Mouse (Mus musculus): Measurements from ENCODE around the gene Ptpn5. TPM values are rescaled to one million over a fixed set of nuclear protein-coding genes. Genes with fewer than 3 reads are reported as not detected.

Gene Ptpn5
- total and polyA plus RNA-seq, 3 experiments: 0.03 TPM; not detected in 2

GRCm38 (mm10) chr7:47165028-47165427 lies 31.5 kb upstream of the Ptpn5 start:
- H3K27ac ChIP-seq (ENCODE audit: control insufficient read depth, low read depth, low read length): no peak overlapping the region
- H3K4me1 ChIP-seq (ENCODE audit: control insufficient read depth in 1 of 2, insufficient read depth in 2 of 2, low read length in 2 of 2): no peaks in the 10 kb centered on the region
- no peaks in the 10 kb centered on the region for H3K79me2 ChIP-seq (ENCODE audit: control insufficient read depth, insufficient read depth, low read length, poor library complexity)
- H3K9me3 ChIP-seq (replicated peaks; ENCODE audit: insufficient read depth, low read length): no peaks in the 10 kb centered on the region
- no peak overlapping the region for H3K4me3 ChIP-seq (ENCODE audit: control insufficient read depth in 1 of 2, insufficient read depth in 1 of 2, low read depth in 2 of 2, low read length in 2 of 2)
- H3K36me3 ChIP-seq (ENCODE audit: control insufficient read depth in 1 of 2, insufficient read depth in 2 of 2, low read length in 2 of 2): no peaks in the 10 kb centered on the region
- no peaks in the 10 kb centered on the region; a peak in 1 of 4 replicates for H3K27me3 ChIP-seq (ENCODE audit: control insufficient read depth in 1 of 2, insufficient read depth in 2 of 2, low read length in 2 of 2)
- DNase-seq (ENCODE audit: low read depth, low spot score): no peak
- TF ChIP-seq NRF1 (IDR thresholded peaks at IDR 0.05; ENCODE audit: insufficient read depth, low read depth, low read length, poor library complexity, severe bottlenecking): no peak
- no peak for TF ChIP-seq CHD1 (IDR thresholded peaks at IDR 0.05; ENCODE audit: low read depth, low read length)
- TF ChIP-seq POLR2A (IDR thresholded peaks at IDR 0.05; ENCODE audit: control insufficient read depth in 1 of 2, insufficient read depth in 1 of 2, low read depth in 1 of 2, low read length in 2 of 2, poor library complexity in 1 of 2): no peak
- no peak for TF ChIP-seq GATA1 (IDR thresholded peaks at IDR 0.05; ENCODE audit: low read depth, low read length)
- no peak for TF ChIP-seq POLR2AphosphoS5 (IDR thresholded peaks at IDR 0.05; ENCODE audit: borderline replicate concordance, low read depth, low read length)
- TF ChIP-seq TAL1 (IDR thresholded peaks at IDR 0.05; ENCODE audit: low read length): no peak
- no peak for TF ChIP-seq BHLHE40 (IDR thresholded peaks at IDR 0.05; ENCODE audit: borderline replicate concordance, low read depth, low read length)
- no peak for TF ChIP-seq POLR2AphosphoS2 (IDR thresholded peaks at IDR 0.05; ENCODE audit: low read length)
- no peak overlapping the region for H3K9ac ChIP-seq (ENCODE audit: control insufficient read depth, low read depth, low read length, poor library complexity, severe bottlenecking)

GRCm38 (mm10) chr7:47163203-47163602 lies 29.7 kb upstream of the Ptpn5 start:
- Histone ChIP-seq H3K4me3 (ENCODE audit: control insufficient read depth in 1 of 2, insufficient read depth in 1 of 2, low read depth in 2 of 2, low read length in 2 of 2) (no peak overlapping the region), H3K36me3 (ENCODE audit: control insufficient read depth in 1 of 2, insufficient read depth in 2 of 2, low read length in 2 of 2) (no peaks in the 10 kb centered on the region)

GRCm38 (mm10) chr7:47158451-47158850 lies 25.0 kb upstream of the Ptpn5 start:
- Histone ChIP-seq H3K9me3 (replicated peaks; ENCODE audit: insufficient read depth, low read length) (no peaks in the 10 kb centered on the region), H3K79me2 (ENCODE audit: control insufficient read depth, insufficient read depth, low read length, poor library complexity) (no peaks in the 10 kb centered on the region), H3K9ac (ENCODE audit: control insufficient read depth, low read depth, low read length, poor library complexity, severe bottlenecking) (no peak overlapping the region), H3K4me1 (ENCODE audit: control insufficient read depth in 1 of 2, insufficient read depth in 2 of 2, low read length in 2 of 2) (no peaks in the 10 kb centered on the region), H3K36me3 (ENCODE audit: control insufficient read depth in 1 of 2, insufficient read depth in 2 of 2, low read length in 2 of 2) (no peaks in the 10 kb centered on the region), H3K27me3 (ENCODE audit: control insufficient read depth in 1 of 2, insufficient read depth in 2 of 2, low read length in 2 of 2) (no peaks in the 10 kb centered on the region; a peak in 1 of 4 replicates), H3K4me3 (ENCODE audit: control insufficient read depth in 1 of 2, insufficient read depth in 1 of 2, low read depth in 2 of 2, low read length in 2 of 2) (no peak overlapping the region), H3K27ac (ENCODE audit: control insufficient read depth, low read depth, low read length) (no peak overlapping the region)
- no peak for TF ChIP-seq JUND (IDR thresholded peaks at IDR 0.05; ENCODE audit: low read depth, low read length)
- TF ChIP-seq KAT2A (conservative IDR thresholded peaks at IDR 0.05; ENCODE audit: low read depth, low read length): no peak
- no peak for TF ChIP-seq RAD21 (IDR thresholded peaks at IDR 0.05; ENCODE audit: low read depth, low read length)
- TF ChIP-seq GABPA (IDR thresholded peaks at IDR 0.05; ENCODE audit: low read depth, low read length): no peak
- no peak for TF ChIP-seq TCF12 (IDR thresholded peaks at IDR 0.05; ENCODE audit: low read depth, low read length)
- no peak for TF ChIP-seq HCFC1 (IDR thresholded peaks at IDR 0.05; ENCODE audit: low read depth, low read length)
- TF ChIP-seq NELFE (IDR thresholded peaks at IDR 0.05; ENCODE audit: low read depth, low read length): no peak
- TF ChIP-seq CHD1 (IDR thresholded peaks at IDR 0.05; ENCODE audit: low read depth, low read length): no peak
- no peak for DNase-seq (ENCODE audit: low read depth, low spot score)

More at GRCm38 (mm10) chr7:47163203-47163602, 29.7 kb upstream of the Ptpn5 start:
- DNase-seq (ENCODE audit: low read depth, low spot score): no peak
- Histone ChIP-seq H3K79me2 (ENCODE audit: control insufficient read depth, insufficient read depth, low read length, poor library complexity) (no peaks in the 10 kb centered on the region), H3K9me3 (replicated peaks; ENCODE audit: insufficient read depth, low read length) (no peaks in the 10 kb centered on the region), H3K27ac (ENCODE audit: control insufficient read depth, low read depth, low read length) (no peak overlapping the region), H3K9ac (ENCODE audit: control insufficient read depth, low read depth, low read length, poor library complexity, severe bottlenecking) (no peak overlapping the region), H3K4me1 (ENCODE audit: control insufficient read depth in 1 of 2, insufficient read depth in 2 of 2, low read length in 2 of 2) (no peaks in the 10 kb centered on the region), H3K27me3 (ENCODE audit: control insufficient read depth in 1 of 2, insufficient read depth in 2 of 2, low read length in 2 of 2) (no peaks in the 10 kb centered on the region)
- TF ChIP-seq CHD2 (IDR thresholded peaks at IDR 0.05; ENCODE audit: low read length) (no peak), MEF2A (IDR thresholded peaks at IDR 0.05; ENCODE audit: extremely low read depth, insufficient replicate concordance, low read depth, low read length, poor library complexity, severe bottlenecking) (no peak), ZC3H11A (IDR thresholded peaks at IDR 0.05; ENCODE audit: low read depth, low read length) (no peak), MYB (IDR thresholded peaks at IDR 0.05; ENCODE audit: low read depth, low read length) (no peak), POLR2AphosphoS5 (IDR thresholded peaks at IDR 0.05; ENCODE audit: borderline replicate concordance, low read depth, low read length) (no peak), TBP (IDR thresholded peaks at IDR 0.05; ENCODE audit: low read depth, low read length) (no peak)

Data from MEL (cell line).